Mouse (Mus musculus): ENCODE results near the gene Stx2.

The Stx2 gene

DNA sequence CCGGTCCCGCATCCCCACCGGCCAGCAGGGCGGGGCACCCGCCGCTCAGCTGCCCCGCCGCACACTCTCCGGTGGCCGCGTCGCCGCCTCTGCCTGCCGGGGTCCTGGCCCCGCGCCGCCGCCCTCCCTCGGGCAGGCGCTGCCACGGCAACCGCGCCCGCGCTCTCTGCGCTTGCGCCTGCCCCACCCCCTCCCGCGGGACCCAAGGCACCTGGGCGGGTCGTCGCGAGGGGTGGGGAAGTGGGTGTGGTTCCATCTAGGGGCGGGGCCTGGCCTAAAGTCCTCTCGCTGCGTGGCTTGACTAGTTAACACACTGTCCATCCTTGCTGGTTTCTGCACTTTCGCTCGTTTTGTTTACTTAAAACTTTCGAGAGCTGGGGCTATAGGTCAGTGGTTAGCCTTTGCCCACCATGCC, at the start of gene Stx2:
Gene Stx2 (minus strand): TSS at position 163 of the 415 bp plus-strand sequence.
- peak; percentile 99 for DNase-seq

DNA sequence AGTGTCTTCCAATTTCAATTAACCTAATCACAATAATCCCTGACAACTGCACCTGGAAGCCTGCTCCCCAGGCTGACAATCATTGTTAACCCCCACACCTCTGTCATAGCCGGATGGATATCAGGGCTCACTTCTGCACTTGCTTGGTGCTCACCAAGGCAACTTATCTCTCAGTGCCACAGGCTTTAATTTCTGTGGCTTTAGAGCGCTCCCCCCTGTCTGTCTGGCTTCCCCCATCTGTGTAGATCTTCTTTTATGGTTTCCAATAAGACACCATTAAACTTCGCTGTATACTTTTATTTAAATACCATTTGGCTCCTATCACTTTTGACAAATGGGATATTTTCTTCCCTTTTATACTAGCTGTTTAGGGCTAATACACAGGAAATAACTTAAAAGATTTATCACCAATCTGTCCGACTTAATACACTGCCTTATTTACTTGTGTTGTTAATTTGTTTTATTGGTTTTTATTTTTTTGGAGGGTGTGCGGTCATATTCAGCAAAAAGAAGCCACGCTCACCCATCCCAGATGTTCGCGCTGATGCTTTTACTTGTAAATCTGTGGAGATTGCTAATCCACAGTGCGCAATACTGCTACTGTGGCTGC, 46.4 kb upstream of the Stx2 start:
- no peak for DNase-seq

DNA sequence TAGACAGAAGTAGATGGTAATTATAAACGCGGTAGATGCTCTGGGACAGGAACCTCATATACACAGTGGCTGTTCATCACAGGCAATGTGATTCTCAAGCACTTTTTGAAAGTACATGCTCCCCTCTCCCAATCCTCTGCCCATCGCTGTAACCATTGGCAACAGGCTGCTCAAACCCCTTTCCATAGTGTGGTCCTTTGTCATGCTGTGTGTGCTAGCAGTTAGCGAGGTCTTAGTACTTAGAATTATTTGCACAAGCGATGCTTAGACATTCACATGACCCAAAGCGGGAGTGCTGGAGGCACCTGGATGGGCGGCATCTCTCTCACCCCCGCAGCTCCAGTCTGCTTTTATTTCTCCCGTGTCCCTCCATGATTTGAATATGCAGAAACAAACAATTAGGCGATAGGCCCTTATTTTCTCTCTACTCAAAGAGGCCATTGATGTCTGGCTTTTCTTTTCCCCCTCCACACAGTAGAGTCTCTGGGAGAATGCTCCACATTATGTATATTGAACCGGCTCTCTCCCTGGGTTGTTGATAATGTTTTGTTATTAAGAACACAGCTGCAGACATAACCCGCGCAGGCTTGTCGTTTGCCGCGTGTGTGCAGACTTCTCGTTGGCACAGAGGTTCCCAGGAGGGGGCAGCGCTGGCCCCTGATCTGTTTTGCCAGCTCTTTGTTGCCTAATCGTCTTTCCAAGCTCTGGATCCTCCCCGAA, 44.4 kb upstream of the Stx2 start:
- no peak for DNase-seq

DNA sequence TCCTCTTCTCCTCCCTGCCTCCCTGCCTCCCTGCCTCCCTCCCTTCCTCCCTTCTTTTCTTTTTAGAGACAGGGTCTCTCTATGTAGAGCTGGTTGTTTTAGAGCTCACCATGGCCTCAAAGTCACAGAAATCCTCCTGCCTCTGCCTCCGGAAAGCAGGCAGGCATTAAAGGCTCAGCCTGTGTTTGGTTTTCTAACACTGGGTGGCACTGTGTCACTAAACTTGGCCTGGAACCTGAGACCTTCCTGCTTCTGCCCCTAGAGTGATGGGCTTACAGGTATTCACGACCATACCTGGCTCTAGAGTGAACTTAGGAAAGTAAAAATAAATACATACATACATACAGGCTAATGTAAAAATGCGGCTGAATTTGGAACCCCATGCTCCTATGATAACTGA, 43.5 kb upstream of the Stx2 start:
- DNase-seq, result no peak

DNA sequence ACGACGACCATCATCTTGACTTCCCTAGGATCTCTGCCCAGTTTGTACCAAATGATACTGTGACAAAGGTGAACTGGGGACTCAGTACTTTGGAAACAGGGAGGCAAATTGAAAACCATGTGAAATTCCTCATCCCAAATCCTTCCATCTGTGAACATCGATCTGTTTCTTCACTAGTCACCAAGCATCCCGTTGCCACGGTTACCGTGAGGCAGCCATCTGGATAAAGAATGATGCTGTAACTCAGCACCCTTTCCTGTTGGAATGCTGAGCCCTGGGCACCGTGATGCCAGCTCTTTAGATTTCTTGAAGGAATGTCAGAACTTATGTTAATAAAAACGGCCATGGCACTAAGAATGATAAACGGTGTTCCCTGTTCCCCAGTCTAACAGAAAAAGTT, 41.0 kb upstream of the Stx2 start:
- no peak for DNase-seq

DNA sequence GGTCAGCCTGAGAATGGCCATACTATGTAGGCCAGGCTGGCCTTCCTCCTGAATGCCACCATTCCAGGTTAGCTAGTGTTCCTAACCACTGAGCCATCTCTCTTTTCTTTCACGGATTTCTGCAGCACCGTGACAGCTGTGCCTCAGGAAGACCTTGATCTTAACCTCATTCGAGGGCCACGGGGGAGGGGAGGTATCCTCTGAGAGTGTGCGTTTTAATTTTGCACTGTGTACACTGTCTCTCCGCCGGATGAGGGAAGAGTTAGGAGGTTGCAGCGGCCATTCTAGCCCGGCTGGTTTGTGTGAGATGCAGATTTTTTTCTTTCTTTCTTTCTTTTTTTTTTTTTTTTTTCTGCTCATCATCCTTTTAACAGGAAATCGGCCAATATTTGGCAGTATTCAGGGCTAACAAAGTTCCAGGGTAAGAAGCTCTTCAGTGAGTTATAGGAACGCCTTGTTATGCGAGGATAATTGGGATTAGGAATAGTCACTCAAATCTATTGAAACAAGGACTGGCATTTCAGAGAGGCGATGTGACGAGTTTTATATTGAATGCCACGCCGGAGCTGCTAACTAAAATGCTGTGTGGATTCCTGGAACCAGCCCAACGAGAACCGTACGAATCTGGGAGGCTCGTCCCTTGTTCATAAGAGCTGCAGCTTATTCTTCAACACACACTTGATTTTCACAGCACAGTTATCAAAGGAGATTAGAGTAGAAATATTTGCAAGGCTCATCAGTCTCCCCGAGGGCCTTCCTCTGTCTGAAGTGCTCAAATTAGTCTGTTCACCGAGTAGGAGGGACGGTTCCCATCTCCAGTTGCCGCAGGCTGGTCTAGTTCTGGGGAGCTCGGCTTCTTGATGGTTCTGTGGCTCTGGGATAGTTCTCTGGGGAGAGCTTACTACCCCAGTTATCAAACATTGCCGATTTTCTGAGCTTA, 37.5 kb upstream of the Stx2 start:
- DNase-seq, result no peak

DNA sequence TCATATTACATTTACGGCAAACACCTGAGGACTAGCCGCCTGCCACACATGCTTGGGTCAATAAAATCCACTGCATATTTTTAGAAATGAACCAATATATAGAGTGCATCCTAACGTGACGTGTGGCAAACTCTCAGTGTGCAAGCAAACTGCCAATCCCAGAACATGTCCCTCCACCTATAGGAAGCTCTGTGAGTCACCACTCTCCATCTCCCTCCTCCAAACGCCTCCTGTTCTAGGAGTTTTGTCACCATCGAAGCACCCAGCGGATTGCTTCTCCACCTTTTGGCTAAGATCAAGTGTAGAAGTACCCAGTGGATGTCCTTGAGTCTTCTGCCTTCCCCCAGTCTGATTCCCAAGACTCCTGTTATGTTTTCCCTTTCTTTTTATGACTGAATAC, 29.4 kb upstream of the Stx2 start:
- no peak for DNase-seq

DNA sequence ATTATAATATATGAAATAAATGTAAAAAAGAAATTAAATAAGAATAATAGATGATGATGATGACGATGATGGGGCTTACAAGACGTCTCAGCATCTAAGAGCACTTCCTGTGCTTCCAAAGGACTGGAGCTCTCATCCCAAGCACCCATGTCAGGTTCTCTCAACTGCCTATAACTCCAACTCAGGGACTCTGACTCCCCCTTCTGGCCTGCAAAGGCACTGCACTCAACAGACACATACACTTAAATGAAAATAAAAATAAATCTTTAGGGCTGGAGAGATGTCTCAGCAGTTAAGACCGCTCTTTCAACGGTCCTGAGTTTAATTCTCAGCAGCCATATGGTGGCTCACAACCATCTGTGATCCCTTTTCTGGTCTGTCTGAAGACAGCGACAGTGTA, 28.3 kb upstream of the Stx2 start:
- DNase-seq, result no peak

DNA sequence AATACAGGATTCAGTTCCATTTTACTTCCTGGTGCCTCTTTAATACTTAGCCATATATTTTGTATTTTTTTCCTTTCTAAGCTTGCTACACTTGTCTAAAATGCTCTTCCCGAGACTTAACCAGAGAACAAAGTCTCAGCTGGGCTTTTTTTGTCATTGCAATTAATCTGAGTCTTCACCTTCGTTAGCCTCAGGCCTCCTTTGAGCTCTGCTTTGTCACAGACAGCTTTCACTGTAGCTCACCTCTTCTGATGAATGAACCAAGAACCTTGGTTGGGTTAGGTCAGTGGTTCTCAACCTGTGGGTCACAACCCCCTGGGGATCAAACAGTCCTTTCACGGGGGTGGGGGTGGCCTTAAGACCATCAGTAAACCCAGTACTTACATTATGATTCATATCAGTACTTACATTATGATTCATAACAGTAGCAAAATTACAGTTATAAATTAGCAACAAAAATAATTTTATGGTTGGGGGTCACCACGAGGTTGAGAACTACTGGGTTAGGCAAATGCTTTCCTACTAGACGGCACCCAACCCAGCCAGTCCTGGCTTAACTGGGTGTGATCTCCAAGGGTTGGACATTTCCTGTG, 20.9 kb upstream of the Stx2 start:
- DNase-seq, result no peak

DNA sequence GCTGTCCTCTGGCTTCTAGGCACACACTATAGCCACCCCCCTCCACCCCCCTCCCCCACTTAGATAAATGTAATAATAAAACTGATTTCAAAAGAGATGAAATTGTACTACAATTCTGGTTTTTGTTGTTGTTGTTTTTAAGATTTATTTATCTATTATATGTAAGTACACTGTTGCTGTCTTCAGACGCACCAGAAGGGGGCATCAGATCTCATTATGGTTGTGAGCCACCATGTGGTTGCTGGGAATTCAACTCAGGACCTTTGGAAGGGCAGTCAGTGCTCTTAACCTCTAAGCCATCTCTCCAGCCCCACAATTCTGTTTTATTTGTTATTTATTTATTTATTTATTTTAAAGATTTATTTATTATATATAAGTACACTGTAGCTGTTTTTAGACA, 18.3 kb upstream of the Stx2 start:
- DNase-seq, result no peak

DNA sequence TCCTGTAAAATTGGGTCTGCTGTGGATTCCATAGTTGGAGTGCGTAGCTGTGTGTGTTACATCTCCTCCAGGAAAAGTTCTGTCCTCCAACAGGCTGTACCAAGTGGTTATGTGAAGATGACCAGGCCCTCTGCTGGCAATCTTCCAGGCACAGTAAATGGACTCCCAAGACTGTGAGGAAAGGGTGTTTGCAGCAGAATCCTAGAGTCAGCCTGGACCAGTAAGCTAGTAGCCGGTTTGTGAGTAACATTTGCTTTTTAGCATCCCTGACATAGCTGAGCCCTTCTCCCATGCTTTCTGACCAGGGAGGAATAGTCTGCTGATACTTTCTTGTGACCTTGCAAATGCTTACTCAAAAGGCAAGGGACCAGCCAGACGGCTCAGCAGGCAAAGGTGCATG, 17.8 kb upstream of the Stx2 start:
- no peak for DNase-seq

DNA sequence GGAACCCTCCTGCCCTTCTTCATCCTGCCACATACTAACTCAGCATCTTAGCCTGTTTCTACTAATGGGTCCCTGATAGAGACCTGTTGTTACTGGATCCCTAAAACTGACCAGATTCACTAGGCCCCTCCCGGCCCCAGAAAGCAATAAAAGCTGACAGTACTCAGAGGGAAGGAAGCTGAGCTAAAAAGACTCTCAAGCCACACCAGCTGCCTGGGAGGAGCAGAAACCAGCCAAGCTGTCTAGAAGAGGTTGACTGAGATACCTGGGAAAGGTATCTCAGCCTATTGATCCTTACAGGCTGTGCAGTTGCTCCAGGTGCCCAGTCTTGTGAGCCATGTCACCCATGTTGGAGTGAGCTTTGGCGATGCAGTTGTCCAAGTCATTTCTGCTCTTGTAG, 17.4 kb upstream of the Stx2 start:
- DNase-seq, result no peak

DNA sequence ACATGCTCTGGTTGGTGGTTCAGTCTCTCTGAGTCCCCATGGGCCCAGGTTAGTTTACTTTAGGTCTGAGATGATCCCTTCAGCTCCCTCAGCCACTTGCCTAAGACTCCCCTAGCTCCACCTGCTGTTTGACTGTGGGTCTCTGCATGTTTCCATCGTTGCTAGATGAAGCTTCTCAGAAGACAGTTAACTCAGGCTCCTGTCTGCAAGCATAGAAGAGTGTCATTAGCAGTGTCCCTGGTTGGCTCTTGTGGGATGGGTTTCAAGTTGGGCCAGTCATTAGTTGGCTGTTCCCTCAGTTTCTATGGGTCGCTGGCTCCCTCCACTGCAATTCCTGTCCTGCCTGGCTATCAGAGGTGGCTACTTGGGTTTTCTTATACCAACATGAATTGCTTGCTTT, 16.7 kb upstream of the Stx2 start:
- DNase-seq, result no peak

DNA sequence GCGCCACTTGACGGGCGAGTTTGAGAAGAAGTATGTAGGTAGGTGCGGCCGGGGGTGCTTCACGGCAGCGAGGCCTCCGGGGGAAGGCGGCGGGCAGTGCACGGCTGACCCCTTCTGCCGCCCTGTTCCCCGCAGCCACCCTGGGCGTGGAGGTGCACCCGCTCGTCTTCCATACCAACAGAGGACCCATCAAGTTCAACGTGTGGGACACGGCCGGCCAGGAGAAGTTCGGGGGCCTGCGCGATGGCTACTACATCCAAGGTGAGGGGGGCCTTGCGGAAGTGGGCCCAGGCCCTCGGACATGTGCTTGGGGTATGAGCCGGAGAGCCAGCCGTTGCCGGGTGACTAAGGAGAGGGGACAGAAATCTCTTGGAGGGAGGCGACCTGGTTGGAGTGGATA, 12.4 kb upstream of the Stx2 start:
- peak; percentile 97 for DNase-seq

DNA sequence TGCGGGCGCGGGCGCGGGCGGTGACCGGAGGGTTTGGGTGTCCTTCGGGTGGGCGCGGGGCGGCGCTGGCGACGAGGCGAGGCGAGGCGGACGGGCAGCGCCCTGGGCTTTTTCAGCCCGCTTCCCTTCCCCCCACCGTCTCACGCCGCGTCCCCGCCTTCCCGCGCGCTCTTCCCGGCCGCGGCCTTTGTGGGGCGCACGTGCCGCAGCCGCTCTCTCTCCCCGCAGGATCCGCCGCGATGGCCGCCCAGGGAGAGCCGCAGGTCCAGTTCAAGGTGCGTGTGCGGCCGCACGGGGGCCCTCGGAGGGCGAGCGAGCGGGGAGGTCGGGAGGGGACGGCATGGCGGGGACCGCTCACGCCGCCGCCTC, 11.9 kb upstream of the Stx2 start:
- DNase-seq, result no peak

DNA sequence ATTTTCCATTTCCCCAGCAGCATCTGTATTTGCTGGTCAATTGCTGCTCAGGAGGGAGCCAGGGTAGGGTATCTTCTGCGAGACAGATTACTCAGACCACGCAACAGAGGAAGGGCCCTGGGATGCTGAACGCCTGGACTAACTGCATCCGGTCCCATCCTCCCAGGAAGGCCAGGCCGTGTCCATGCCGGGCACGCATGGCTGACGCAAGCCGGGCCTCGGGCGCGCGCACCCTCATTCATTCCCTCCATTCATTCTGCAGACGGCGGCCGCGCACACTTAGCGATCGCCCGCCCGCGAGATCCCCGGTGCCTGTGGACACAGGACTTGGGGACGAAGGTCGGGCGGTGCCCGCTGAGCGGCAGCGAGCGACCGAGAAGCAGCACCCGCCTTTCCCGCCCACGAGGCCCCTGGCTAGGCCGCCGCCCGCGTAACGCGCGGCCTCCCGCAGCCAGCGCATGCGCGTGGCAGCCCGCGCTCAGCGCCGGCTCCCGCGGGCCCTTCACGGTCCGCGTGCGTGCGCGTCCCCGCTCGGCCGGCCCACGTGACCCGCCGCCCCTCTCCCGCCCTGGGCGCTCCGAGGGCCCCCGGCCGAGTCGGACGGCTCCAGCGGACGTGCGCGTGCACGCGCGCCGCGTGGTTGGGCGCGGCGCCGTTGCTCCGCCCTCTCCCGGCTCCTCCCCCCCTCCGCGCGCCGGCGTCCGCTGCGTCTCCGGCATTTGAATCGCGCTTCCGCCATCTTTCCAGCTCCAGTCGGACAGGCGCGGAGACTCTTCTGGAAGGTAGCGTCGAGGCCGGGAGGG, 11.3 kb upstream of the Stx2 start, which contains the start of gene Ran:
Gene Ran (plus strand): TSS at position 573 of the 803 bp plus-strand sequence.
- peak; percentile 100 for DNase-seq

DNA sequence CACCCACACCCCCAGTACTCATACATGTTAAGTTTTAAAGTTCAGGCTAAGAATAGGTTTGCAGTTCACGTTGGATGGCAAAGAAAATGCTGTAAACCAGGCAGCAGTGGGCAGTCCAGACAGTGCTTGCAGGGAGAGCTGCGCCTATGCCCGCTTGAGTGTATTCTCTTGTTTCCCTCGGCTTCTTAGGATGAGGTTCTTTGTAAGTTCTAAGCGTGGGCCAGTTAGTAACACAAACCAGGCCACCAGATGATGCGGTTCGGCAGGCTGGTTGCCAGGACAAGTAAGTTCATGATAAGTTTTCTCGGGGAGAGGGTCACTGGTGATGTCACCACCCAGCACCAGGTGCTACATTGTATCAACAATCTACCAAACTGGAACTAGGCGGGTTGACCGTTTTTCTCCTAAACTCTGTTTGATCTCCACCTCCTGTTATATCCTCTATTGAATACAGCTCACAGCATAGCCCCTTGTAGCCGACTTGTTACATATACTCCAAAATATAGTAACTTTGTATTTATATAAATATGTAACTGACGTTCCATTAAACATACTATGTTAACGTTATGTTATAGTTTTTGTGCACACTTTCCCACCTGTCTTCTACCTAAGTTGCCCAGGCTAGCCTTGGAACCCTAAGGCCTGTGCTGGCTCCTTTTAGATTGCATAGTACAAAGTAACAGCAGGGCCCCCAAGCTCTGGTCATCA, 10.6 kb upstream of the Stx2 start:
- DNase-seq, result peak; percentile 91

DNA sequence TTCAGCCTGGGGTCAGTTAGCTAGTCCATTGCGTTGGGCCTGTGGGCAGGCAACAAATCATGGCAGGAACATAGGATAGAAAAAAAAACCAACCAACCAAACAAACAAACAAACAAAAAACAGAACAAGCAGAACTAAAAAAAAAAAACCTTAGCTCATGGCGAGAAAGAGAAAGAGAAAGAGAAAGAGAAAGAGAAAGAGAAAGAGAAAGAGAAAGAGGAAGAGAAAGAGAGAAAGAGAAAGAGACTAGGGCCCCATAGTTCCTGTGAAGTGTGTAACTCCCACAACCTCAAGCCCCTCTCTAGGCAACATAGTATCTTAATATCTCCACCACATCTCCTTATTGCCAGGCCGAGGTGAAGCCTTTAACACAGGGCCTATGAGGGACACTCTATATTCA, 8.0 kb upstream of the Stx2 start:
- DNase-seq, result no peak

DNA sequence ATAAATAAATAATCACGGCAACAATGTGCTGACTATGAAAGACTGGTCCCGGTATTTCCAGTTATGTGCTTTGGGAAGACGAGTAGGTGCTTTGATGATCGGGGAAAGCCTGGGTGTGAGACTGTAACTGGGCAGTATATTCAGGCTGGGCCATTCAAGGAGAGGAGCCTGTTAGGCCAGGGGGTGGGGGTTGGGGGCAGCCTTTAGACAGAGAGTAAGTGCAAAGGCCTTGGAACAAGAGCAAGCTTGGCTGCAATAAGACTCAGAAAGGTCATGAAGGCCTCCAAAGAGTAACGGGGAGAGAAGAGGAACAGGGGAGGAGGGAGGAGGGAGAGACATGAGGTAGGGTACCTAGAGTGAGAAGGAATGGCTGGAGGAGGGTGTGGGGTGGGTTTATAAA, 7.2 kb upstream of the Stx2 start:
- DNase-seq, result no peak

DNA sequence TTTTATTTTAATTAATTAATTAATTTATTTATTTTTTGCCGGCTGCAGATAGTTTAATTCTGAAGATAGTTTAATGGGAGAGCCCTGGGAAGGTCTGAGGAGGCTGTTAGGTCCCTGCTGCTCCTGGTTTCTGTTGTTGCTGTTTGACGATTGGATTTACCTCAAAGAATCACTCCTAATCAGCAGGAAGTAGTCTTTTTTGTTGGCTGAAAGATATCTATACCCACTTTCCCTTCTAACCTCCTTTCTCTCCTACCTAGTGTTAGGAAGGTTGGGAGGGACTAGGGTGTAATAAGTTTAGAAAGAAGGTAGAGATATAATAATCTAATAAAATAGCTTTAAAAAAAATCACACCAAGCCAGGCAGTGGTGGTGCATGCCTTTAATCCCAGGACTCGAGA, 6.6 kb upstream of the Stx2 start:
- DNase-seq, result no peak

DNA sequence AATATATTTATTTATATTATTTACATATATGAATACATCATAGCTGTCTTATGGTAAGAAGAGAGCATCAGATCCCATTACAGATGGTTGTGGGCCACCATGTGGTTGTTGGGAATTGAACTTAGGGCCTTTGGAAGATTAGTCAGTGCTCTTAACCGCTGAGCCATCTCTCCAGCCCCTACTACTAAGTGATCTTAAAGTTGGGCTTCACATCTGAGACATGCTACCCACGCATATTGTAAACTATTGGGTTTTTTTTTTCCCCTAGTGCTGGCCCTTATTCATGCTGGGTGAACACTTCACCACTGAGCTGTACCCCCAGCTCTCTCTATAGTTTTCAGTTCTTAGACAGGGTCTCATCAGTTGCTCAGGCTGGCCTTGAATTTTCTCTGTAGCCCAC, 2.6 kb upstream of the Stx2 start:
- no peak for DNase-seq

DNA sequence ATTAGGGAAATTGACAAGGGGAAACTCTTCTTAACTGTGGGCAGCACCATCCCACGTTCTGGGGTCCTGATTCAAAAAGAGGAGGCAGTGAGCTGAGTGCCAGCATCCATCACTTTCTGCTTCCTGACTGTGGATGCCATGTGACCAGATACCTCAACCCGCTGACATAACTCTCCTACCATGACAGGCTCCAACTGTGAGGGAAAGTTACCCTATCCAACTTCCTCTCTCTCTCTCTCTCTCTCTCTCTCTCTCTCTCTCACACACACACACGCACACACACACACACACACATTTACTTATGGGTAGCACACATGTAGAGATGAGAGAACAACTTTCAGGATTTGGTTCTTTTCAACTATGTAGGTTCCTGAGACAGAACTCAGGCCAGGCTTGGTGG, 1.2 kb upstream of the Stx2 start:
- no peak for DNase-seq

Data from heart, adult 11 months (tissue).